Mouse (Mus musculus) limb, embryonic 14.5 days (tissue): ENCODE data around the gene Cbx5. TPM values are rescaled to one million over a fixed set of nuclear protein-coding genes. Genes with fewer than 3 reads are reported as not detected.

ENCODE experiments used
- ATAC-seq: fragments of 200-750 bp; cut with Nextera tagmentation; 2 replicates; pipeline ENCODE4 v1.8.0; 2017; ENCODE audit warnings: low read depth, moderate number of reproducible peaks, moderate TSS enrichment; ENCODE audit not compliant: low FRiP score
- DNase-seq: peaks from one replicate; pipeline ENCODE4 v3.0.0-alpha.2; 2015; ENCODE audit warnings: low spot score
- H3K27ac ChIP-seq: fragments of 300-500 bp; sonication (generic); replicated peaks from 2 replicates; pipeline ENCODE4 v1.5.1; 2014; ENCODE audit warnings: low read depth, mild to moderate bottlenecking, low read length, moderate library complexity, mixed read lengths
- H3K27me3 ChIP-seq: fragments of 300-500 bp; sonication (generic); 2 replicates; pipeline ENCODE4 v1.6.1; 2014; ENCODE audit warnings: low read length, mixed read lengths; ENCODE audit not compliant: control insufficient read depth, insufficient read depth
- H3K36me3 ChIP-seq: fragments of 300-500 bp; sonication (generic); 2 replicates; pipeline ENCODE4 v1.6.1; 2014; ENCODE audit warnings: mild to moderate bottlenecking, low read length, moderate library complexity, mixed read lengths; ENCODE audit not compliant: control insufficient read depth, insufficient read depth
- H3K4me1 ChIP-seq: fragments of 300-500 bp; sonication (generic); 2 replicates; pipeline ENCODE4 v1.6.1; 2014; ENCODE audit warnings: antibody characterized with exemption, low read length, mixed read lengths; ENCODE audit not compliant: control insufficient read depth, insufficient read depth
- H3K4me2 ChIP-seq: fragments of 300-500 bp; sonication (generic); replicated peaks from 2 replicates; pipeline ENCODE4 v1.6.1; 2014; ENCODE audit warnings: low read depth, mild to moderate bottlenecking, low read length, moderate library complexity; ENCODE audit not compliant: severe bottlenecking
- H3K4me3 ChIP-seq: fragments of 300-500 bp; sonication (generic); replicated peaks from 2 replicates; pipeline ENCODE4 v1.5.1; 2014; ENCODE audit warnings: low read length
- H3K9ac ChIP-seq: fragments of 300-500 bp; sonication (generic); 2 replicates; pipeline ENCODE4 v1.6.1; 2014; ENCODE audit warnings: mild to moderate bottlenecking, low read depth, low read length, moderate library complexity; ENCODE audit not compliant: severe bottlenecking
- H3K9me3 ChIP-seq: fragments of 300-500 bp; sonication (generic); 2 replicates; pipeline ENCODE4 v1.6.1; 2016; ENCODE audit warnings: low read length; ENCODE audit not compliant: control insufficient read depth
- POLR2A ChIP-seq: fragments of 200-500 bp; IDR thresholded peaks from 2 replicates; pipeline ENCODE4 v1.8.0; 2012; ENCODE audit warnings: inconsistent platforms, mild to moderate bottlenecking, moderate library complexity, borderline replicate concordance; ENCODE audit not compliant: insufficient read depth, insufficient read length; ENCODE audit errors: extremely low read depth
- WGBS: fragments of 180-500 bp; shearing (Covaris S2); extraction: QIAGEN DNeasy Blood & Tissue Kit; methylation state at CpG from one replicate; pipeline ENCODE4 v1.1.7; 2014; 5-methylcytosine and 5-hydroxymethylcytosine counted together
- polyA plus RNA-seq, 2 experiments: library from polyadenylated mRNA; depleted of rRNA in 1 of 2; stranded (reverse) in 1 of 2; unstranded in 1 of 2; fragments of >200 nt; fragmentation: Nextera tagmentation in 1 of 2; extraction: Ambion mirVana in 1 of 2; gene quantifications; 2 replicates each; pipeline versions ENCODE4 v1.2.1 to v1.2.3; 2012 to 2014

The Cbx5 gene
- polyA plus RNA-seq, 2 experiments, result 78.3 to 122 TPM

GRCm38 (mm10) chr15:103268903-103269302, 29.3 kb upstream of the Cbx5 start:
- H3K27me3 ChIP-seq, result no peaks in the 10 kb centered on the region
- no peaks in the 10 kb centered on the region for H3K9me3 ChIP-seq
- ATAC-seq, result no peak
- H3K36me3 ChIP-seq, result no peaks in the 10 kb centered on the region
- no peak for TF ChIP-seq POLR2A
- DNase-seq, result no peak
- H3K4me1 ChIP-seq, result peaks cover 5% of the 10 kb centered on the region
- H3K9ac ChIP-seq, result no peak overlapping the region
- 82% methylated on average over 4 of the region's 4 CpGs for WGBS
- no peak overlapping the region for H3K4me2 ChIP-seq
- no peak overlapping the region for H3K27ac ChIP-seq
- H3K4me3 ChIP-seq, result no peak overlapping the region

- no peaks in the 10 kb centered on the region for H3K4me1 ChIP-seq
- H3K9ac ChIP-seq, result no peak overlapping the region
- TF ChIP-seq POLR2A, result no peak
- no peaks in the 10 kb centered on the region for H3K36me3 ChIP-seq
- DNase-seq (no peak), ATAC-seq (no peak)
- H3K9me3 ChIP-seq, result no peaks in the 10 kb centered on the region
- H3K27me3 ChIP-seq, result no peaks in the 10 kb centered on the region
- 81% methylated on average over 2 of the region's 2 CpGs for WGBS
- no peak overlapping the region for H3K4me2 ChIP-seq
- no peak overlapping the region for H3K27ac ChIP-seq
- no peak overlapping the region for H3K4me3 ChIP-seq
Observed at GRCm38 (mm10) chr15:103264794-103265193, 25.2 kb upstream of the Cbx5 start.

- no peak overlapping the region for H3K9ac ChIP-seq
- DNase-seq (no peak), ATAC-seq (no peak)
- 53% methylated on average over 1 of the region's 1 CpGs for WGBS
- no peaks in the 10 kb centered on the region for H3K36me3 ChIP-seq
- TF ChIP-seq POLR2A, result no peak
- H3K4me2 ChIP-seq, result no peak overlapping the region
- H3K4me3 ChIP-seq, result no peak overlapping the region
- H3K9me3 ChIP-seq, result no peaks in the 10 kb centered on the region
- peaks cover 2% of the 10 kb centered on the region for H3K4me1 ChIP-seq
- no peak overlapping the region for H3K27ac ChIP-seq
- H3K27me3 ChIP-seq, result no peaks in the 10 kb centered on the region
Observed at GRCm38 (mm10) chr15:103259989-103260388, 20.4 kb upstream of the Cbx5 start.

- no peak overlapping the region for H3K27ac ChIP-seq
- H3K9me3 ChIP-seq, result no peaks in the 10 kb centered on the region
- TF ChIP-seq POLR2A, result no peak
- WGBS, result 82% methylated on average over 5 of the region's 5 CpGs
- no peaks in the 10 kb centered on the region for H3K36me3 ChIP-seq
- H3K4me3 ChIP-seq, result no peak overlapping the region
- H3K4me2 ChIP-seq, result no peak overlapping the region
- H3K4me1 ChIP-seq, result peaks cover 8% of the 10 kb centered on the region
- no peaks in the 10 kb centered on the region for H3K27me3 ChIP-seq
- ATAC-seq (no peak), DNase-seq (no peak)
- H3K9ac ChIP-seq, result no peak overlapping the region
Observed at GRCm38 (mm10) chr15:103259162-103259561, 19.5 kb upstream of the Cbx5 start.

GRCm38 (mm10) chr15:103257790-103258728, 18.4 kb upstream of the Cbx5 start, which contains the start of gene Nfe2:
Nfe2 (minus strand) TSS chr15:103258403.
- Histone ChIP-seq H3K36me3 (no peaks in the 10 kb centered on the region), H3K9me3 (no peaks in the 10 kb centered on the region), H3K27ac (no peak within 1 kb of the TSS), H3K4me2 (peak within 1 kb of the TSS; percentile 21; the same call in 1 of the 2 replicates), H3K4me1 (peaks cover 8% of the 10 kb centered on the region), H3K9ac (0 out of 2 replicates have a peak within 1 kb of the TSS, but pooled peaks have one; percentile 25), H3K4me3 (no peak within 1 kb of the TSS), H3K27me3 (no peaks in the 10 kb centered on the region)
- ATAC-seq, result no peak
- DNase-seq, result no peak
- WGBS, result 14% methylated on average over 15 of the region's 15 CpGs
- no peak for TF ChIP-seq POLR2A
